Mouse (Mus musculus) heart, embryonic 14.5 days (tissue): Measurements from ENCODE around the gene Rint1. TPM values are rescaled to one million over a fixed set of nuclear protein-coding genes. Genes with fewer than 3 reads are reported as not detected.

Experiments
- ATAC-seq: fragments of 200-750 bp; cut with Nextera tagmentation; 2 replicates; pipeline ENCODE4 v1.8.0; 2017; ENCODE audit warnings: low read depth, moderate TSS enrichment; ENCODE audit not compliant: insufficient number of reproducible peaks, insufficient read depth, low FRiP score
- H3K27ac ChIP-seq, 2 experiments: fragments of 200-500 bp in 1 of 2; fragments of 300-500 bp in 1 of 2; sonication (generic) in 1 of 2; replicated peaks in 1 of 2; 2 replicates each; pipeline ENCODE4 v1.5.1; 2012 to 2014; ENCODE audit warnings: low read depth in 2 of 2, low read length in 2 of 2, control low read depth in 1 of 2, mild to moderate bottlenecking in 1 of 2, mixed read lengths in 1 of 2; ENCODE audit not compliant: control insufficient read depth in 1 of 2, insufficient read depth in 1 of 2
- H3K27me3 ChIP-seq: fragments of 300-500 bp; sonication (generic); 2 replicates; pipeline ENCODE4 v1.6.1; 2014; ENCODE audit warnings: mild to moderate bottlenecking, low read length, control low read depth; ENCODE audit not compliant: control insufficient read depth, insufficient read depth
- H3K36me3 ChIP-seq: fragments of 300-500 bp; sonication (generic); 2 replicates; pipeline ENCODE4 v1.6.1; 2014; ENCODE audit warnings: mild to moderate bottlenecking, control low read depth, low read length, mixed read lengths; ENCODE audit not compliant: control insufficient read depth, insufficient read depth
- H3K4me1 ChIP-seq, 2 experiments: fragments of 200-500 bp in 1 of 2; fragments of 300-500 bp in 1 of 2; sonication (generic) in 1 of 2; 2 replicates each; pipeline ENCODE4 v1.6.1; 2012 to 2014; ENCODE audit warnings: low read length in 2 of 2, control low read depth in 1 of 2, mixed read lengths in 1 of 2; ENCODE audit not compliant: control insufficient read depth in 2 of 2, insufficient read depth in 2 of 2
- H3K4me2 ChIP-seq: fragments of 300-500 bp; sonication (generic); 2 replicates; pipeline ENCODE4 v1.6.1; 2014; ENCODE audit warnings: mild to moderate bottlenecking, low read length
- H3K4me3 ChIP-seq, 2 experiments: fragments of 200-500 bp in 1 of 2; fragments of 300-500 bp in 1 of 2; sonication (generic) in 1 of 2; 2 replicates each; pipeline ENCODE4 v1.5.1; 2012 to 2014; ENCODE audit warnings: low read length in 2 of 2, mild to moderate bottlenecking in 2 of 2, control low read depth in 1 of 2, low read depth in 1 of 2, moderate library complexity in 1 of 2; ENCODE audit not compliant: control insufficient read depth in 1 of 2, insufficient read depth in 1 of 2
- H3K9ac ChIP-seq: fragments of 300-500 bp; sonication (generic); 2 replicates; pipeline ENCODE4 v1.6.1; 2014; ENCODE audit warnings: mild to moderate bottlenecking, low read length
- H3K9me3 ChIP-seq: fragments of 300-500 bp; sonication (generic); 2 replicates; pipeline ENCODE4 v1.6.1; 2016; ENCODE audit warnings: low read length, control low read depth; ENCODE audit not compliant: control insufficient read depth
- WGBS: fragments of 180-500 bp; shearing (Covaris S2); extraction: QIAGEN DNeasy Blood & Tissue Kit; methylation state at CpG from one replicate; pipeline ENCODE4 v1.1.7; 2014; 5-methylcytosine and 5-hydroxymethylcytosine counted together
- polyA plus RNA-seq: library from polyadenylated mRNA; unstranded; fragments of >200 nt; fragmentation: Nextera tagmentation; extraction: Ambion mirVana; gene quantifications from 2 replicates; pipeline ENCODE4 v1.2.1, GENCODE M21; 2014

The Rint1 gene
- 23.9 and 28.9 TPM in 2 replicates for polyA plus RNA-seq

GRCm38 (mm10) chr5:23787536-23788389, at the start of gene Rint1:
TSS of gene Rint1 (plus strand) at chr5:23787711.
- 2% methylated on average over 47 of the region's 47 CpGs for WGBS
- peaks cover 0 to 13% of the 10 kb centered on the region in 2 experiments; a peak in 2 of 4 replicates for H3K4me1 ChIP-seq
- peak within 1 kb of the TSS; percentile 85 for H3K9ac ChIP-seq
- peak within 1 kb of the TSS; percentile 61 to 65 for H3K4me3 ChIP-seq
- ATAC-seq = peak; percentile 76
- no peaks in the 10 kb centered on the region for H3K9me3 ChIP-seq
- H3K27ac ChIP-seq = peak within 1 kb of the TSS; percentile 69 to 82
- peaks cover 23% of the 10 kb centered on the region for H3K36me3 ChIP-seq
- no peaks in the 10 kb centered on the region for H3K27me3 ChIP-seq
- peak within 1 kb of the TSS; percentile 86 for H3K4me2 ChIP-seq

GRCm38 (mm10) chr5:23743261-23743660, 44.2 kb upstream of the Rint1 start:
- H3K4me2 ChIP-seq = no peak overlapping the region
- no peaks in the 10 kb centered on the region for H3K9me3 ChIP-seq
- ATAC-seq = no peak
- H3K27me3 ChIP-seq = no peaks in the 10 kb centered on the region
- 95% methylated on average over 12 of the region's 12 CpGs for WGBS
- no peak overlapping the region for H3K4me3 ChIP-seq
- peaks cover 6% of the 10 kb centered on the region in 2 experiments; a peak in 3 of 4 replicates for H3K4me1 ChIP-seq
- peaks cover 75% of the 10 kb centered on the region for H3K36me3 ChIP-seq
- no peak overlapping the region for H3K9ac ChIP-seq
- H3K27ac ChIP-seq = no peak overlapping the region

- no peak for ATAC-seq
- Histone ChIP-seq H3K27ac (no peak overlapping the region), H3K36me3 (peaks cover 64% of the 10 kb centered on the region), H3K27me3 (no peaks in the 10 kb centered on the region), H3K4me1 (no peaks in the 10 kb centered on the region), H3K9me3 (no peaks in the 10 kb centered on the region), H3K4me2 (no peak overlapping the region), H3K9ac (no peak overlapping the region), H3K4me3 (no peak overlapping the region)
- 55% methylated on average over 2 of the region's 2 CpGs for WGBS
Measured at GRCm38 (mm10) chr5:23749882-23750281, 37.6 kb upstream of the Rint1 start.

- H3K27ac ChIP-seq = no peak overlapping the region
- no peaks in the 10 kb centered on the region for H3K9me3 ChIP-seq
- ATAC-seq = no peak
- no peak overlapping the region for H3K4me3 ChIP-seq
- no peak overlapping the region for H3K4me2 ChIP-seq
- peaks cover 50% of the 10 kb centered on the region for H3K36me3 ChIP-seq
- no peak overlapping the region for H3K9ac ChIP-seq
- no peaks in the 10 kb centered on the region for H3K4me1 ChIP-seq
- no peaks in the 10 kb centered on the region for H3K27me3 ChIP-seq
- WGBS = 95% methylated on average over 9 of the region's 9 CpGs
Measured at GRCm38 (mm10) chr5:23755591-23755990, 31.9 kb upstream of the Rint1 start.

- no peaks in the 10 kb centered on the region for H3K27me3 ChIP-seq
- H3K4me2 ChIP-seq = no peak overlapping the region
- no peak overlapping the region for H3K9ac ChIP-seq
- no peaks in the 10 kb centered on the region for H3K9me3 ChIP-seq
- peaks cover 47% of the 10 kb centered on the region for H3K36me3 ChIP-seq
- ATAC-seq = no peak
- WGBS = 95% methylated on average over 4 of the region's 4 CpGs
- H3K27ac ChIP-seq = no peak overlapping the region
- H3K4me3 ChIP-seq = no peak overlapping the region
- H3K4me1 ChIP-seq = no peaks in the 10 kb centered on the region
Measured at GRCm38 (mm10) chr5:23756368-23756767, 31.1 kb upstream of the Rint1 start.

GRCm38 (mm10) chr5:23758633-23759032, 28.9 kb upstream of the Rint1 start:
- H3K27ac ChIP-seq = no peak overlapping the region
- H3K9ac ChIP-seq = no peak overlapping the region
- no peaks in the 10 kb centered on the region for H3K9me3 ChIP-seq
- ATAC-seq = no peak
- no peaks in the 10 kb centered on the region for H3K27me3 ChIP-seq
- WGBS = 51% methylated on average over 2 of the region's 2 CpGs
- H3K4me2 ChIP-seq = no peak overlapping the region
- H3K4me1 ChIP-seq = no peaks in the 10 kb centered on the region
- no peak overlapping the region for H3K4me3 ChIP-seq
- H3K36me3 ChIP-seq = peaks cover 53% of the 10 kb centered on the region

- no peak overlapping the region for H3K9ac ChIP-seq
- H3K27me3 ChIP-seq = no peaks in the 10 kb centered on the region
- no peaks in the 10 kb centered on the region for H3K9me3 ChIP-seq
- H3K4me2 ChIP-seq = no peak overlapping the region
- no peak overlapping the region for H3K27ac ChIP-seq
- H3K36me3 ChIP-seq = peaks cover 46% of the 10 kb centered on the region
- H3K4me3 ChIP-seq = no peak overlapping the region
- H3K4me1 ChIP-seq = no peaks in the 10 kb centered on the region
- whole genome bisulfite sequencing = 90% methylated on average over 6 of the region's 6 CpGs
- ATAC-seq = no peak
Measured at GRCm38 (mm10) chr5:23762531-23762930, 25.0 kb upstream of the Rint1 start.
